Mouse (Mus musculus) liver, adult (tissue): ENCODE data around the gene Gstm6.
A peak's percentile ranks its signal among the peaks of the same experiment; 100 is the strongest.

Experiments used
- GATA4 ChIP-seq: IDR thresholded peaks from 2 replicates; pipeline ENCODE4 v1.6.1; 2014; ENCODE audit warnings: mild to moderate bottlenecking, low read length; ENCODE audit not compliant: insufficient replicate concordance

Gene Gstm6

DNA sequence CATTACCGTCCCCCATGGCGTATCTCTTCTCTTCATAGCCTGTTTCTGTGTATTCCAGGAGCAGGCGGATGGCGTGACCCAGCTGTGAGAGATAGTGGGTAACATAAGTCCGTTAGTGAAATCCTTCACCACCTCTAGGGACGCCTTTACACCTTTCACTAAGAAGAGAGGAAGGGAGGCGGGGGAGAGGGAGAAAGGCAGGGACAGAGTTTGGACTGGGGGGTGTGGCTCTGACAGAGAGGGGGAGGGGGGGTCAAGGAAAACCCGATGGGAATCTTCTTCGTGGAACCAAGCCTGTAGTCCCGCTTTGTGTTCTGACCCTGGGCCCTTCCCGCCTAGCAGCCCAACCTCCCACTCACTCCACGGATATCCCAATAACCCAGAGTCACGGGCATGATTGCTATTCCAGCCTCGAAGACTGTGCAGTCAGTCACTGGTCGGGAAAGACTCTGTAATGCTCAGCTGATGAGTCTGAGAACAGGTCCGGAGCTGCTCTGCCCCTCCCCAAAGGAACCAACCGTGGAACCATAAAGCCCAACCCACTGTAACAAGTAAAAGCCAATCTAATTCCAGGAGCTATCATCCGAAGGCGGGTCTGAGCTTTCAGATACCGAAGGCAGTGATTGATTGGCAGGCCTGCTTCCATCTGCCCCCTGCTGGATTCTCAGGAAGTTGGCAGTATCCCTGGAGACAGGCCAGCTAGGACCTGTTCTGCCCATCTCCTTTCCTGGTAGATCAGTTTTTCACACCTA lies at the start of gene Gstm6:
Gstm6 (minus strand) TSS at position 511 of the 752 bp plus-strand sequence.
- no peak for TF ChIP-seq GATA4

GRCm38 (mm10) chr3:107986041-107986562 lies 42.6 kb upstream of the Gstm6 start, which contains the start of gene Gstm2:
Gene Gstm2, minus strand, starts transcription at chr3:107986453.
- TF ChIP-seq GATA4 = 0 out of 2 replicates have a peak, but pooled peaks have one; percentile 49

DNA sequence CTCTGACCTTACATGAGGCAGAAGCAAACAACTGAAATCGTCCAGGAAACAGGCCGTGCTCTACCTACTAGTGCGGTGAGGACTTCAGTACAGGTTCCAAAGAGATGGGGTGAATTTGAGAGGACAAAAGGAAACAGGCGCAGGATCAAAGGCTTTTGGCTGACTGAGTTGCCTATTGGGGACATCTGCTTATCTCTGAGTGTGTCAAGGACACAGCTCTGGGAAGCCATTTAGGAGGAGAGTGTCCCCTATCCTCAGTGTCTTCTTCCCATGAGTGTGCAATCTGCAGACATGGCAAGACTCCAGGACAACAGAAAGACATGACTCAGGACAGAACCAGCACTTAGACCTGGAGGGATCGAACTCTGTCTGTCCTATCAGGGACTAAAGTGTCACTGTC lies 40.9 kb upstream of the Gstm6 start:
- peak; percentile 72; the same call in 1 of the 2 replicates for TF ChIP-seq GATA4

GRCm38 (mm10) chr3:107983771-107984170 lies 40.2 kb upstream of the Gstm6 start:
- no peak for TF ChIP-seq GATA4

- TF ChIP-seq GATA4 = no peak
These were observed 39.2 kb upstream of the Gstm6 start for GRCm38 (mm10) chr3:107982726-107983125.

- TF ChIP-seq GATA4 = no peak
These were observed 37.7 kb upstream of the Gstm6 start for GRCm38 (mm10) chr3:107981261-107981660.

DNA sequence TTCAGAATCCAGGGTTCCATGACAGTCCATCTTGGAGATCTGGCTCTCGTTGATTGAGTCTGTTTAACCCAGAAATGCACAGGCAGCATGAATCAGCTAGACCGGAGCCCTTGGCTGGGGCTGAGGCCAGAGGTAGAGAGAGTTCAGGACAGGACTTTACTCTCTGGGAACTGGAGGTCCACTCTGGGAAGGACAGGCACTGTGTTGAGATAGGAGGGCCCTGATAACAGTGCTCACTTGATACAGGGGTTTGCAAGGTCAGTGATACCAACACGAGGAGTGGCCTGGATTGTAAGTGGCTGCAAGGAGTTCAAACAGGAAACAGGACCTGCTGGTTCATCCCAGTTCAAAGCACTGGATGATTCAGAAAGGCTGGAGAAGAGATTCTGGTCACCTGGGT lies 34.1 kb upstream of the Gstm6 start:
- no peak for TF ChIP-seq GATA4

DNA sequence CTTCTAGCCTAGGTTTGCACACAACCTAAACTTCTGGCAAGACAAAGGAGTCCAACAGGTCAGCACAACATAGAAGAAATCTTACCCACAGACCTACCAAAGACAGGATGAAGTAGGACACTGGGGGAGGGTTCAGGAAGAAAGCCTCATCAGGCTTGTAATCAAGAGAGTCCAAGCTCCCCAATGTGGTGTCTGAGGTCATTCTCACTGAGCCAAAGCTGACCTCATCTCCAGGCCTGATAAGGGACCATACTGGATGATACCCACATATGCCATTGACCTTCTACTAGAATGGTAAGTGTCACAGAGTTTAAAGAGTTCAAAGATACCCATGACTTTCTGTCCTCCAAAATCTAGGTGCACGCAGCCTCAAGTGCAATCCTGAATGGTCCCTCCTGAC lies 30.7 kb upstream of the Gstm6 start:
- peak; percentile 90 for TF ChIP-seq GATA4

DNA sequence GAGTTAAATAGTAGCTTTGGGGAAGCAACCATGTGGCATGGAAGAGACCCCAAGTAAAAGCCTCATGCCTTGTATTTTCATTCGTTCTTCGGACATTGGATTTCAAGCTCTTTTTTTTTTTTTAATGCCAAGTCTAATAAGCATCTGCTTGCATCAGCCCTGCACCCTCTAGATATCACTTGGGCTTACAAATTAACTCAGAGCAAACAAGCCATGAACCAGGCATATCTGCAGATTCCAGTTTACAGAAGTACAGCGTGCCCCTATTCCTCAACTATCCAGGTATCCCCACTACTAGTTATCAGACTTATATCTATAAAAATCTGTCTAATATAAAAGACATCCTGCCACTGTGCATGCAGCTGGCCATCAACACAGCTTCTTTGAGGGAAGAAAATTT lies 28.5 kb upstream of the Gstm6 start:
- TF ChIP-seq GATA4 = peak; percentile 61; the same call in 1 of the 2 replicates

GRCm38 (mm10) chr3:107968724-107969395 lies 25.3 kb upstream of the Gstm6 start, which contains the start of gene Gstm3:
Gene Gstm3, minus strand, starts transcription at chr3:107969283.
- no peak for TF ChIP-seq GATA4

- no peak for TF ChIP-seq GATA4
These were observed 23.1 kb upstream of the Gstm6 start for GRCm38 (mm10) chr3:107966631-107967030.

DNA sequence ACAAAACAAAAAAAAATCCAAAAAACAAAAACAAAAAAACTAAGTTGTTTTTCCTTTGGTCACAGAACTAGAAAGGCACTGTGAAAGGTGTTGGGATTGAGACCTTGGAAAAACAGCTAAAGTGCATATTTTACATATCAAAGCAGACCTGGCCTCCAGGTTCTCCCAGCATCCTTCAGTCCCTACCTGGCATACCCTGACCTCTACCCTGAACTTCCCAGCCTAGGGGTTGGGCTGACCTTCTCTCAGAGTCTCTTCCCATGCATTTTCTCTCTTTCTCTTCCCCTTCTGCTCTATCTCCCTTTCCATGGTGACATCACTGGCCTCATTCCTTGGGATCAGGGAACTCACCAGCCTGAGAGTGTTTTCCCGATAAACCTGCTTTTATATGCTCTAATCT lies 22.0 kb upstream of the Gstm6 start:
- no peak for TF ChIP-seq GATA4

DNA sequence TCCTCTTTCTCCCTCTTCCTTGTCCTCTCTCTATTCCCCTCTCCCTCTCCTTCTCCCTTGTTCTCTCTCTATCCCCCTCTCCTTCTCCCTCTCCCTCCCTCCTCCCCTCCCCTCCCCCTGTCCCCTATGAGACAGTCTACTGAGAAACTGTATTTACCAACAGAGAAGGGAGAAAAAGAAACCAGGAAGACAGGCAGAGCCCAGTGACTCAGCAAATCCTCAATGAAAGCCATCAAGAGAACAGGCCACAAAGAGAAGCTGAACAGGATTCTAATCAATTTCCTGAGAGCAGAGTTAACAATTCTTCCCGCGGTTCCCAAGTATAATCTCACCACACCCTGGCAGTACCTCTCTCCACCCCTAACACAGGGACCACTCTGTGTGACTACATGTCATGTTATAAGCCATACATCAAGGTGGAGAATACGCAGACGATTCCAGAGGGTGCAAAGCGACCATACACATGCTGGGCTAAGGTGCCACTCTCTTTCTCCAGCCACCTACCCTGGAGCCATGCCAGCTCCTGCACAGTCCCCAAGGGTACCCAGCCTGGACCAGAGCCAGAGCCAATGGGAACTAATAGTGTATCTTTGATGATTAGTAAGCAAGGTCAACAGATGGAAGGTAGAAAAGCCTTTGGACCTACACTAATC lies 21.2 kb upstream of the Gstm6 start:
- no peak for TF ChIP-seq GATA4

GRCm38 (mm10) chr3:107964026-107964425 lies 20.5 kb upstream of the Gstm6 start:
- TF ChIP-seq GATA4 = no peak

GRCm38 (mm10) chr3:107953906-107954305 lies 10.4 kb upstream of the Gstm6 start:
- TF ChIP-seq GATA4 = no peak

DNA sequence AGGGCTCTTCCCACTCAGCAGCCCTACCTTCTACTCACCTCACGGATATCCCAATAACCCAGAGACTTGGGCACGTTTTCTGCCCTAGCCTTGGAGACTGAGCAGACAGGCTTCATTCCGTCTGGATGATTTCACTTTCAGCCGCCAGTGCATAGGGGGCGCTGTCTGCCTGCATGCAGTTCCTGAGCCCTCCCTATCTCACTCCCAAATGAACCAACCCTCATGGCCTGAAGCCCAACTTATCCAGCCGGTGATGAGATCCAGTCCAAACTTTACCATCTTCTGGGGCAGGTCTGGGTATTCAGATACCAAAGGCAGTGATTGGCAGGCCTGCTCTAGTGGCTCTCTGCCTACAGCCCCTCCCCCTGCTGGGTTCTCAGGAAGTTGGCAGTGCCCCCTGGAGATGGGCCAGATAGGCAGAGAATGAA lies 9.8 kb upstream of the Gstm6 start:
- TF ChIP-seq GATA4 = peak; percentile 58; the same call in 1 of the 2 replicates

- TF ChIP-seq GATA4 = no peak
These were observed 7.0 kb upstream of the Gstm6 start for GRCm38 (mm10) chr3:107950531-107950930.
